Mouse (Mus musculus): Measurements from ENCODE around the gene Fermt1. TPM values are rescaled to one million over a fixed set of nuclear protein-coding genes. Genes with fewer than 3 reads are reported as not detected.

Fermt1 gene
- polyA plus RNA-seq, 1 experiment from 2014 or later: 53.2 TPM

DNA sequence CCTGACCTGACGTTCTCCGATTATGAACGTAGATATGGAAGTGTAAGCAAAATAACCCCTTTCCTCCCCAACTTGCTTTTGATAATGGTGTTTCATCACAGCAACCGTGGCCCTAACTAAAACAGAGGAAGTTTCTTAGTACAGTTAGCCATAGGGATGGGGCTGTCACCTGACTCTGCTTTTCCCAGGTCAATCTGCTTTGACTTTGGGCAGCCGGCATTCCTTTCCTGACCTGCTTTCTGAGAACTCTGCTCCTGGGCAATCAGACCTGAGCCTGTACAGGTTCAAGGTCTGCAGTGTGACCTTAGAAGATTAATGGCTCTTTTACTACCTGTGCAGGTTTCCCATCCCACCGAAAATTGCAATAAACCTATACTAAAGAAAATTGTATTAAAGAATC lies 1.3 kb upstream of the Fermt1 start:
- Histone ChIP-seq H3K27ac (ENCODE audit: low read length) (0 out of 2 replicates have a peak overlapping the region, but pooled peaks have one; percentile 50), H3K9me3 (ENCODE audit: control insufficient read depth, low read length) (no peaks in the 10 kb centered on the region), H3K27me3 (replicated peaks; ENCODE audit: control insufficient read depth, insufficient read depth, low read length) (no peaks in the 10 kb centered on the region; the same call in 1 of the 2 replicates), H3K9ac (ENCODE audit: low read depth, low read length) (no peak overlapping the region; the same call in 1 of the 2 replicates), H3K4me1 (ENCODE audit: control insufficient read depth, insufficient read depth, low read length) (0 out of 2 replicates have a peak, but pooled peaks cover 4% of the 10 kb centered on the region), H3K4me2 (ENCODE audit: low read depth, low read length) (peak overlapping the region; percentile 37), H3K36me3 (ENCODE audit: control insufficient read depth, insufficient read depth, low read length) (no peaks in the 10 kb centered on the region), H3K4me3 (ENCODE audit: low read length) (peak overlapping the region; percentile 24; the same call in 1 of the 2 replicates)
- ATAC-seq: no peak; the same call in 1 of the 2 replicates
- WGBS: 51% methylated on average over 6 of the region's 6 CpGs

DNA sequence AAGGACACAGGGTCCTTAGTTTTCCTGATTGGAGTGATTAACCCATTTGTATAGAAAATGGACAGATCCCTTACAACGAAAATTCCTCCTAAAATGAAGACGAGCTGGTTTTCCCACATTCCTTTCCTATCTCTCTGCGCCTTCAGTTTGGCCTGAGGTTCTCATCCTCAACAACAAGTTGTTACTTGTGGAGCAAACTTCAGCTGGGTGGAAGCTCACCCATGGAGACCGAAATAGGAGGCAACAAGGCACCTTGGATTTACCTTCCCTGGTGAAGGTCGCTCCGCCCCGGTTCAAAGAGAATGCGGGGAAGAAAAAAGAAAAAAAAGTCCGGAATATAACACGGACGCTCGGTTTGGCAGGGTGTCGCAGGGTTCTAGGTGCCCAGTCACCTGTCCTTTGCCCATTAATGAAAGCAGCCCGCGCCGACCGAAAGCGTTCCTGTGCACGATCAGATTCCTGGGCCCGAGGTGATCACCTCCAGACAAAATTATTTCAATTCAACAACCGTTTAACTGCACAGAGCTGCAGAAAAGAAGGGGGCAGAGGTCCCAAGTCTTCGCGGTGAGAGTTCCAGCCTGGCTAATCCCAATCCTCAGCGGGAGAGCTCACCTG lies 888 bp downstream of the Fermt1 start:
- Histone ChIP-seq H3K4me1 (ENCODE audit: control insufficient read depth, insufficient read depth, low read length) (0 out of 2 replicates have a peak, but pooled peaks cover 4% of the 10 kb centered on the region), H3K9me3 (ENCODE audit: control insufficient read depth, low read length) (no peaks in the 10 kb centered on the region), H3K27ac (ENCODE audit: low read length) (peak overlapping the region; percentile 89), H3K27me3 (replicated peaks; ENCODE audit: control insufficient read depth, insufficient read depth, low read length) (no peaks in the 10 kb centered on the region; the same call in 1 of the 2 replicates), H3K4me2 (ENCODE audit: low read depth, low read length) (peak overlapping the region; percentile 37), H3K9ac (ENCODE audit: low read depth, low read length) (peak overlapping the region; percentile 84), H3K4me3 (ENCODE audit: low read length) (peak overlapping the region; percentile 60), H3K36me3 (ENCODE audit: control insufficient read depth, insufficient read depth, low read length) (no peaks in the 10 kb centered on the region)
- WGBS: 4% methylated on average over 24 of the region's 24 CpGs
- ATAC-seq: peak; percentile 17; the same call in 1 of the 2 replicates

DNA sequence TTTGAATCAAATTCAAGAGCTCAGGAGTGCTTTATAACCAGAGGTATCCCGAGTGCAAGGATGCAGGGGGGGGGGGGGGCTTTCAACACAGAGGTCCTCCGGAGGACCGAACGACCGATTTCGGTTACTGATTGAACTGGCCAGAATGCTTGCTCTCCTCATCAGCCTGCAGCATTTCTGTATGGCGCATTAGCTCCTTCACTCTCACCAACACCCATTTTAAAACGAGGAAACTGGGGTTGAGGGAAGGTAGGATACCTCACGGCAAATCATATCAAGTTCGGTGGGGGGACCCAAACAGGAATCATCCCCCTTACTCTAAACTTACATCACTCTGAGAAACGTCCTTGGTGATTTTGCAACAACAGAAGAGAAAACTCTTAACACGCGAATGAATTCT lies 1.7 kb downstream of the Fermt1 start:
- H3K9me3 ChIP-seq (ENCODE audit: control insufficient read depth, low read length): no peaks in the 10 kb centered on the region
- no peaks in the 10 kb centered on the region; the same call in 1 of the 2 replicates for H3K27me3 ChIP-seq (replicated peaks; ENCODE audit: control insufficient read depth, insufficient read depth, low read length)
- peak overlapping the region; percentile 77 for H3K27ac ChIP-seq (ENCODE audit: low read length)
- H3K4me2 ChIP-seq (ENCODE audit: low read depth, low read length): peak overlapping the region; percentile 42
- ATAC-seq: no peak
- peak overlapping the region; percentile 62 for H3K9ac ChIP-seq (ENCODE audit: low read depth, low read length)
- H3K36me3 ChIP-seq (ENCODE audit: control insufficient read depth, insufficient read depth, low read length): no peaks in the 10 kb centered on the region
- 0 out of 2 replicates have a peak, but pooled peaks cover 4% of the 10 kb centered on the region for H3K4me1 ChIP-seq (ENCODE audit: control insufficient read depth, insufficient read depth, low read length)
- peak overlapping the region; percentile 44 for H3K4me3 ChIP-seq (ENCODE audit: low read length)
- WGBS: 24% methylated on average over 13 of the region's 13 CpGs

DNA sequence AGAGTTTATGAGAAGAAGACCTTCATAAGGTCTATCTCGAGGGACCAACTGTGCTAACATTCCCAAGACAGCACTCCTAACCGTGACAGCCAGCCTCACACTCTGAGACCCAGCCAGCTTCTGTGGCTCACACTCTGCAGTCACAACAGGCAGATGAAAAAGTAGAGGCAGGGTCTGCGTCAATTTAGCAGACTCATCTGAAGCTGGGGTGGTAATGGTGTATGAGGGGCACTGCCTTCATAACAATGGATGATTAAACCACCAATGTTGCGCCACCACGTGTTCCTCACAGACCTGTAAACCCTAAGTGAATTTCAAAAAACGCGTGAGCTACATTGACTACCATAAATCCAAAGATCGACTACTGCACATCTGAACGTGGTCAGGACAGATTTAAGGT lies 2.1 kb downstream of the Fermt1 start:
- WGBS: 22% methylated on average over 9 of the region's 9 CpGs
- peak; percentile 10; the same call in 1 of the 2 replicates for ATAC-seq

DNA sequence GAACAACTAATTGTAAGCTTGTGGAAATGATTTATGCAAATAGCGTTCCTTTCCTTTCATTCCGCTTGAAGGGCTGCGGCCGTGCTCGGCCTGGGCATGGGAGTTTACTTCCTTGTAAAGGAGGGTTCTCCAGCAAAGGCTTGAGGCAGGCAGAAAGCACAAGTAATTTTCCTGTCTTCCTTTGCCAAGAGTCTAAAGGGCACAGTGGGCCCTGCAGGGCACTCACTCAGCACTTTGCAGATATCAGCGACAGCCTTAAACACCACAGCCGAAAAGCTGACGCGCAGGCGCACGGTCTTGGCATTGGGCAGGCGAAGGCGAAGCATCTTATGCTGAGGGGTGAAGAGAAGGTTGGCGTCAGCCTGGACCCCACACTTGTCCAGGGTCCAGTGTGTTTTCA lies 6.7 kb downstream of the Fermt1 start:
- no peaks in the 10 kb centered on the region for H3K9me3 ChIP-seq (ENCODE audit: control insufficient read depth, low read length)
- WGBS: 66% methylated on average over 14 of the region's 14 CpGs
- H3K27me3 ChIP-seq (replicated peaks; ENCODE audit: control insufficient read depth, insufficient read depth, low read length): no peaks in the 10 kb centered on the region
- no peaks in the 10 kb centered on the region for H3K36me3 ChIP-seq (ENCODE audit: control insufficient read depth, insufficient read depth, low read length)
- H3K4me3 ChIP-seq (ENCODE audit: low read length): no peak overlapping the region
- peak overlapping the region; percentile 78 for H3K27ac ChIP-seq (ENCODE audit: low read length)
- peak; percentile 90 for ATAC-seq
- H3K4me2 ChIP-seq (ENCODE audit: low read depth, low read length): no peak overlapping the region
- no peak overlapping the region for H3K9ac ChIP-seq (ENCODE audit: low read depth, low read length)
- 0 out of 2 replicates have a peak, but pooled peaks cover 3% of the 10 kb centered on the region for H3K4me1 ChIP-seq (ENCODE audit: control insufficient read depth, insufficient read depth, low read length)

More for the DNA sequence above, 2.1 kb downstream of the Fermt1 start:
- H3K4me1 ChIP-seq (ENCODE audit: control insufficient read depth, insufficient read depth, low read length): 0 out of 2 replicates have a peak, but pooled peaks cover 5% of the 10 kb centered on the region
- H3K9me3 ChIP-seq (ENCODE audit: control insufficient read depth, low read length): no peaks in the 10 kb centered on the region
- H3K27me3 ChIP-seq (replicated peaks; ENCODE audit: control insufficient read depth, insufficient read depth, low read length): no peaks in the 10 kb centered on the region; the same call in 1 of the 2 replicates
- H3K9ac ChIP-seq (ENCODE audit: low read depth, low read length): peak overlapping the region; percentile 62
- H3K27ac ChIP-seq (ENCODE audit: low read length): peak overlapping the region; percentile 77
- no peaks in the 10 kb centered on the region for H3K36me3 ChIP-seq (ENCODE audit: control insufficient read depth, insufficient read depth, low read length)
- peak overlapping the region; percentile 44 for H3K4me3 ChIP-seq (ENCODE audit: low read length)
- peak overlapping the region; percentile 42 for H3K4me2 ChIP-seq (ENCODE audit: low read depth, low read length)

DNA sequence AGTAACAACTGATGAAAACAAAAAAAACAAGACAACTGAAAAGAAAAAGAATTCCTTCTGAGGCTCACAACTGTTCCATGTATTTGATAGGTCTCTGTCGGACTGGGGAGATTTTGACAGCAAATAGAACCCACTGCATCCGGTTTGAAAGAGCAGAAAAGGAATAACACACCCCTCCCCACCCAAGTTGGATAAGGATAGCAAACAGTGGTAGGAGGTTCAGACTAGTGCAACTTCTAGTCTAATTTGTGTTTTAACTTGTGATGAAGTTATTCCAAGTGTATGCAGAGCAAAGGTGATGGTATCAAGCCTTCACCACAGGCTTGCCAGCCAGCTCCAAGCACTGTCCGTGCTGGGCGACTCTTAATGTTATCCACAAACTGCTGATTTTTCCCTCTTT lies 9.5 kb downstream of the Fermt1 start:
- no peak for ATAC-seq
- Histone ChIP-seq H3K4me3 (ENCODE audit: low read length) (no peak overlapping the region), H3K36me3 (ENCODE audit: control insufficient read depth, insufficient read depth, low read length) (peaks cover 3% of the 10 kb centered on the region), H3K9me3 (ENCODE audit: control insufficient read depth, low read length) (no peaks in the 10 kb centered on the region), H3K9ac (ENCODE audit: low read depth, low read length) (no peak overlapping the region), H3K27me3 (replicated peaks; ENCODE audit: control insufficient read depth, insufficient read depth, low read length) (no peaks in the 10 kb centered on the region), H3K4me1 (ENCODE audit: control insufficient read depth, insufficient read depth, low read length) (0 out of 2 replicates have a peak, but pooled peaks cover 3% of the 10 kb centered on the region), H3K4me2 (ENCODE audit: low read depth, low read length) (no peak overlapping the region), H3K27ac (ENCODE audit: low read length) (no peak overlapping the region)
- 80% methylated on average over 4 of the region's 4 CpGs for WGBS

DNA sequence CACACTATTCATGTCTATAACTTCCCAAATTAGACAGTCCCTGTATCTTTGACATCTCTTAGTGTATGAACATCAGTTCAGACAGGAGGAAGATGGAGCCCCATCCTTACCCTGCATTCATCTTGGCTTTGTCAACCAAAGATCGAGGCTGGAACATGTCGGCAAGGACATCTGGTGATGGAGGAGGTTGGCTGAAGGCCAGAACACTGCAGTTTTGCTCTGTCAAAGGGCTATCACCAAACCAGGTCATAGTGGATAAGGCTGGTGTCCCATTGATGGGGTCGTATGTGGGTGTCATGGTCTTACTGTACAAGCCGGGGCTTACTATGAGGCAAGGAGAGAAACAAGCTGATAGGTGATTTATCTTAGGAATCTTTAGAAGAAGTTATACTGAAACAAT lies 11.0 kb downstream of the Fermt1 start:
- ATAC-seq: no peak
- Histone ChIP-seq H3K9ac (ENCODE audit: low read depth, low read length) (no peak overlapping the region), H3K9me3 (ENCODE audit: control insufficient read depth, low read length) (no peaks in the 10 kb centered on the region), H3K4me3 (ENCODE audit: low read length) (no peak overlapping the region), H3K4me1 (ENCODE audit: control insufficient read depth, insufficient read depth, low read length) (0 out of 2 replicates have a peak, but pooled peaks cover 3% of the 10 kb centered on the region), H3K36me3 (ENCODE audit: control insufficient read depth, insufficient read depth, low read length) (peaks cover 3% of the 10 kb centered on the region), H3K27ac (ENCODE audit: low read length) (no peak overlapping the region), H3K27me3 (replicated peaks; ENCODE audit: control insufficient read depth, insufficient read depth, low read length) (no peaks in the 10 kb centered on the region), H3K4me2 (ENCODE audit: low read depth, low read length) (no peak overlapping the region)
- 89% methylated on average over 4 of the region's 4 CpGs for WGBS

DNA sequence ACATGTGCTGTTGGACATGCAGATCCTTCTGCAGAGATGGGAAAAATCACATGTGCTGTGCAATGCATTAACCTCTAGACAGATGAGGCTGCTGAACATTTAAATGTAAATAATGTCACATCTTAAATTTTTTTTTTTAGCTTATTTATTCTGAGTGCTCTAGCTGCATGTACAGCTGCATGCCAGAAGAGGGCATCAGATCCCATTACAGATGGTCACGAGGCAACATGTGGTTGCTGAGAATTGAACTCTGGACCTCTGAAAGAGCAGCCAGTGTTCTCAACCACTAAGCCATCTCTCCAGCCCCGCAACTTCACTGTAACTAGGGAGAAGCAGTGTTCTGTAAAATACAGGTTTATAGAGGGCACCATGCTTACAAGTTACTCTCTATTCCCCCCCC lies 11.6 kb downstream of the Fermt1 start:
- Histone ChIP-seq H3K4me3 (ENCODE audit: low read length) (no peak overlapping the region), H3K27ac (ENCODE audit: low read length) (no peak overlapping the region), H3K9ac (ENCODE audit: low read depth, low read length) (no peak overlapping the region), H3K36me3 (ENCODE audit: control insufficient read depth, insufficient read depth, low read length) (peaks cover 3% of the 10 kb centered on the region), H3K27me3 (replicated peaks; ENCODE audit: control insufficient read depth, insufficient read depth, low read length) (no peaks in the 10 kb centered on the region), H3K9me3 (ENCODE audit: control insufficient read depth, low read length) (no peaks in the 10 kb centered on the region), H3K4me2 (ENCODE audit: low read depth, low read length) (no peak overlapping the region), H3K4me1 (ENCODE audit: control insufficient read depth, insufficient read depth, low read length) (peaks cover 6% of the 10 kb centered on the region; the same call in 1 of the 2 replicates)
- no peak for ATAC-seq
- 85% methylated on average over 2 of the region's 2 CpGs for WGBS

DNA sequence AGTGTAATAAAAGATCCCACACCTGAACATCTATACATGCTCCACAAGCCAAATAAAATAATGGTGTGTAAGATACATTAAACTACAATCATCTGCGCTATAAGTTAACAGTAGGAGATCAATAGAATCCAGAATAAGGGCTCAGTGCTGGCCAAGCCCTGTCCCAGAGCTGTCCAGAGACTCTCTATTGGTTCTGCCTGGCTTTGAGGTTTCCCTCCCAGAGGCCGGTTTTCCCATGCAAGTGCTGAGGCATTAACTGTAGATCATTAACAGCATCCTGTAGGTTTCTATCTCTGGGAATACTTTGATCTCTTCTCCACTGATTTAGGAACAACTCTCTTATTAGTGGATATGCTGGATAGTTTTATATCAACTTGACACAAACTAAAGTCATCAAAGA lies 16.7 kb downstream of the Fermt1 start:
- peaks cover 3% of the 10 kb centered on the region for H3K36me3 ChIP-seq (ENCODE audit: control insufficient read depth, insufficient read depth, low read length)
- H3K4me1 ChIP-seq (ENCODE audit: control insufficient read depth, insufficient read depth, low read length): peaks cover 3% of the 10 kb centered on the region; the same call in 1 of the 2 replicates
- peak; percentile 81 for ATAC-seq
- H3K4me3 ChIP-seq (ENCODE audit: low read length): no peak overlapping the region
- H3K9ac ChIP-seq (ENCODE audit: low read depth, low read length): no peak overlapping the region
- 65% methylated on average over 2 of the region's 2 CpGs for WGBS
- H3K4me2 ChIP-seq (ENCODE audit: low read depth, low read length): no peak overlapping the region
- H3K9me3 ChIP-seq (ENCODE audit: control insufficient read depth, low read length): no peaks in the 10 kb centered on the region
- H3K27me3 ChIP-seq (replicated peaks; ENCODE audit: control insufficient read depth, insufficient read depth, low read length): no peaks in the 10 kb centered on the region
- no peak overlapping the region for H3K27ac ChIP-seq (ENCODE audit: low read length)
